7 mouse cellular contexts compared by ENCODE assay signal in the genomic region with DNA sequence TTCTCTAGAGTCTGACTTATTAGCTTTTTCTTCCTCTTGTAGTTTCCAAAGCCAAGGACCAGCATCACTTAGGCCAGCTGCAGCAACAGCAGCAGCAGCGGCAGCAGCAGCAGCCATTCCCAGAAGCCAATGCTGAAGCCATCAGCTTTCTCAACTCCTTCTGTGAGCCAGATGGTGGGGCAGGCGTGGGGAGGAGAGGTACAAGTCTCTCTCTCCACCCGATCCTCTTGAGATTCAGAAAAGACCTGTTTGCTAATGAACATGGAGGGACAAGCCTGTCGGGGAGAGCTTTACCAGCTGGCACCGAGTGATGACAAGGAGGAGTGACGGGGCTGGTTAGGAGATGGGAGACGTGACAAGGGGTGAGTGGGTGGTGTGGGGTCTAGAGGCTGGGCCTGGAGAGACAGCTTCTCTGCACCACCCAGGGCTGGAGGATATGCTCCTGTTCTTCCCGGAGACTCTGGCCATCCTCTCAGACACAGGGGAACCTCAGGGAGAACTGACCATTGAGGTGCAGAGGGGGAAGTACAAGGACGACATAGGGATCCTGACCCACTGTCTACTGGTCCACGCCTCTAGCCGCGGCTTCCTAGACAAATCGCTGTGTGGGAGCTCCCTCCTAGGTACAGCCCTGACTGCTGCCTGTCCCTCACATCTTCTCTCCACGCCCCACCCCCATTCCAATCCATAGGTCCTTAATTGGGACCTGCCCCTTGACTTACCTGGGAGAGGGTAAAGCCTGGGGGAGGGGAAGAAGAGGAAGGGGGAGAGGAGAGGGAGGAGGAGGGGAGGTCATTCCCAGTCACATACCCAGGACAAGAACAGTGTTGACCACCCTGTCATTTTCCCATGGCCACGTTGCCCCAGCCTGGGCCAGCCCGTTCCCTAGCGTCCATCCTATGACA. TPM values are rescaled to one million over a fixed set of nuclear protein-coding genes. Genes with fewer than 3 reads are reported as not detected.
DNase-seq lines count a peak whose midpoint lies in the region; ATAC-seq and TF ChIP-seq lines count a peak whose summit lies in the region.

No protein-coding gene starts in this region.

- H3K27ac ChIP-seq in hindbrain, embryonic 13.5 days: no peak overlapping the region
- no peak overlapping the region for H3K27ac ChIP-seq in hindbrain, embryonic 11.5 days (ENCODE audit: low read depth, low read length)
- H3K27ac ChIP-seq in intestine, embryonic 15.5 days: no peak overlapping the region
- no peak overlapping the region for H3K27ac ChIP-seq in stomach, postnatal 0 days (replicated peaks)

- H3K9ac ChIP-seq in hindbrain, embryonic 13.5 days: no peak overlapping the region
- H3K9ac ChIP-seq in hindbrain, embryonic 11.5 days (ENCODE audit: low read depth, low read length): no peak overlapping the region
- no peak overlapping the region for H3K9ac ChIP-seq in intestine, embryonic 15.5 days
- H3K9ac ChIP-seq in stomach, postnatal 0 days (ENCODE audit: low read length): no peak overlapping the region

- TF ChIP-seq CTCF in stomach, postnatal 0 days (IDR thresholded peaks at IDR 0.05; ENCODE audit: low read depth): no peak

- ATAC-seq in hindbrain, embryonic 13.5 days (ENCODE audit: low FRiP score): peak; percentile 67
- ATAC-seq in hindbrain, embryonic 11.5 days (ENCODE audit: low FRiP score): no peak
- ATAC-seq in intestine, embryonic 15.5 days: peak; percentile 37; the same call in 1 of the 2 replicates
- peak; percentile 9; the same call in 1 of the 2 replicates for ATAC-seq in stomach, postnatal 0 days (ENCODE audit: low FRiP score, low TSS enrichment)

- no peaks in the 10 kb centered on the region for H3K9me3 ChIP-seq in hindbrain, embryonic 13.5 days
- H3K9me3 ChIP-seq in hindbrain, embryonic 11.5 days (ENCODE audit: control insufficient read depth, low read length): no peaks in the 10 kb centered on the region
- no peaks in the 10 kb centered on the region for H3K9me3 ChIP-seq in intestine, embryonic 15.5 days
- H3K9me3 ChIP-seq in stomach, postnatal 0 days (ENCODE audit: control insufficient read depth, low read length): no peaks in the 10 kb centered on the region

- 69% methylated on average over 17 of the region's 17 CpGs for WGBS in hindbrain, embryonic 13.5 days
- WGBS in hindbrain, embryonic 11.5 days: 66% methylated on average over 17 of the region's 17 CpGs
- 60% methylated on average over 17 of the region's 17 CpGs for WGBS in intestine, embryonic 15.5 days
- WGBS in stomach, postnatal 0 days: 61% methylated on average over 17 of the region's 17 CpGs

- no peak overlapping the region for H3K4me2 ChIP-seq in hindbrain, embryonic 13.5 days
- H3K4me2 ChIP-seq in hindbrain, embryonic 11.5 days (replicated peaks; ENCODE audit: low read depth, low read length): no peak overlapping the region
- no peak overlapping the region for H3K4me2 ChIP-seq in intestine, embryonic 15.5 days (replicated peaks)
- no peak overlapping the region for H3K4me2 ChIP-seq in stomach, postnatal 0 days (replicated peaks; ENCODE audit: low read depth)

- H3K4me3 ChIP-seq in hindbrain, embryonic 13.5 days: no peak overlapping the region
- no peak overlapping the region for H3K4me3 ChIP-seq in hindbrain, embryonic 11.5 days (ENCODE audit: low read depth, low read length)
- H3K4me3 ChIP-seq in intestine, embryonic 15.5 days (replicated peaks): no peak overlapping the region
- no peak overlapping the region for H3K4me3 ChIP-seq in stomach, postnatal 0 days (ENCODE audit: low read depth, low read length)

- H3K27me3 ChIP-seq in hindbrain, embryonic 13.5 days: peaks cover 1% of the 10 kb centered on the region; the same call in 1 of the 2 replicates
- H3K27me3 ChIP-seq in hindbrain, embryonic 11.5 days (ENCODE audit: control insufficient read depth, insufficient read depth, low read length): peaks cover 2% of the 10 kb centered on the region; the same call in 1 of the 2 replicates
- H3K27me3 ChIP-seq in intestine, embryonic 15.5 days (replicated peaks): no peaks in the 10 kb centered on the region
- no peaks in the 10 kb centered on the region for H3K27me3 ChIP-seq in stomach, postnatal 0 days (ENCODE audit: control insufficient read depth, insufficient read depth, low read length)

- TF ChIP-seq EP300 in stomach, postnatal 0 days (optimal IDR thresholded peaks at IDR 0.05): no peak

- no peak for DNase-seq in hindbrain, embryonic 11.5 days (ENCODE audit: low spot score)
- DNase-seq in retina, embryonic 14.5 days (ENCODE audit: low spot score): peak; percentile 11
- DNase-seq in retina, postnatal 1 day: no peak
- no peak for DNase-seq in stomach, postnatal 0 days (ENCODE audit: low spot score)
- DNase-seq in urinary bladder, postnatal 4 days (ENCODE audit: low spot score in 2 of 2): no peak

- no peaks in the 10 kb centered on the region for H3K36me3 ChIP-seq in hindbrain, embryonic 13.5 days
- H3K36me3 ChIP-seq in hindbrain, embryonic 11.5 days (ENCODE audit: control insufficient read depth, insufficient read depth, low read length): no peaks in the 10 kb centered on the region
- no peaks in the 10 kb centered on the region for H3K36me3 ChIP-seq in intestine, embryonic 15.5 days
- H3K36me3 ChIP-seq in stomach, postnatal 0 days (ENCODE audit: control insufficient read depth, insufficient read depth, low read length): no peaks in the 10 kb centered on the region

- H3K4me1 ChIP-seq in hindbrain, embryonic 13.5 days (replicated peaks): peaks cover 3% of the 10 kb centered on the region; the same call in 1 of the 2 replicates
- H3K4me1 ChIP-seq in hindbrain, embryonic 11.5 days (replicated peaks; ENCODE audit: control insufficient read depth, insufficient read depth, low read length): no peaks in the 10 kb centered on the region
- peaks cover under 1% of the 10 kb centered on the region; the same call in 1 of the 2 replicates for H3K4me1 ChIP-seq in intestine, embryonic 15.5 days (replicated peaks)
- H3K4me1 ChIP-seq in stomach, postnatal 0 days (replicated peaks; ENCODE audit: control insufficient read depth, insufficient read depth): no peaks in the 10 kb centered on the region

RNA-seq across cellular contexts. Expression of gene Catip, which starts 0.7 kb away (rescaled TPM):
- polyA plus RNA-seq in hindbrain, embryonic 13.5 days (2015; fragmentation: Nextera tagmentation; extraction: Ambion mirVana): 0.80 and 1.6 TPM in 2 replicates
- polyA plus RNA-seq in hindbrain, embryonic 11.5 days (2014; fragmentation: Nextera tagmentation; extraction: Ambion mirVana): 1.1 TPM in 2 replicates
- 0.39 and 0.53 TPM in 2 replicates for polyA plus RNA-seq in intestine, embryonic 15.5 days (2015; fragmentation: Nextera tagmentation; extraction: Ambion mirVana)
- polyA plus RNA-seq in stomach, postnatal 0 days (2015; fragmentation: Nextera tagmentation; extraction: Ambion mirVana): 0.50 and 0.73 TPM in 2 replicates

RNA-seq across cellular contexts. Expression of gene Slc11a1, which starts 12.4 kb away (rescaled TPM):
- polyA plus RNA-seq in hindbrain, embryonic 13.5 days (2015; fragmentation: Nextera tagmentation; extraction: Ambion mirVana): 2.4 and 2.5 TPM in 2 replicates
- 1.3 and 1.4 TPM in 2 replicates for polyA plus RNA-seq in hindbrain, embryonic 11.5 days (2014; fragmentation: Nextera tagmentation; extraction: Ambion mirVana)
- polyA plus RNA-seq in intestine, embryonic 15.5 days (2015; fragmentation: Nextera tagmentation; extraction: Ambion mirVana): 6.4 and 6.7 TPM in 2 replicates
- polyA plus RNA-seq in stomach, postnatal 0 days (2015; fragmentation: Nextera tagmentation; extraction: Ambion mirVana): 3.0 and 3.8 TPM in 2 replicates

RNA-seq across cellular contexts. Expression of gene Ctdsp1, which starts 28.7 kb away (rescaled TPM):
- polyA plus RNA-seq in hindbrain, embryonic 13.5 days (2015; fragmentation: Nextera tagmentation; extraction: Ambion mirVana): 18.5 and 19.8 TPM in 2 replicates
- polyA plus RNA-seq in hindbrain, embryonic 11.5 days (2014; fragmentation: Nextera tagmentation; extraction: Ambion mirVana): 36.3 and 42.0 TPM in 2 replicates
- polyA plus RNA-seq in intestine, embryonic 15.5 days (2015; fragmentation: Nextera tagmentation; extraction: Ambion mirVana): 75.4 and 78.7 TPM in 2 replicates
- 45.2 and 47.4 TPM in 2 replicates for polyA plus RNA-seq in stomach, postnatal 0 days (2015; fragmentation: Nextera tagmentation; extraction: Ambion mirVana)

RNA-seq across cellular contexts. Expression of gene Vil1, which starts 46.6 kb away (rescaled TPM):
- 0.16 and 0.18 TPM in 2 replicates for polyA plus RNA-seq in hindbrain, embryonic 13.5 days (2015; fragmentation: Nextera tagmentation; extraction: Ambion mirVana)
- polyA plus RNA-seq in hindbrain, embryonic 11.5 days (2014; fragmentation: Nextera tagmentation; extraction: Ambion mirVana): 0.11 and 0.13 TPM in 2 replicates
- 135 and 146 TPM in 2 replicates for polyA plus RNA-seq in intestine, embryonic 15.5 days (2015; fragmentation: Nextera tagmentation; extraction: Ambion mirVana)
- polyA plus RNA-seq in stomach, postnatal 0 days (2015; fragmentation: Nextera tagmentation; extraction: Ambion mirVana): 11.1 and 12.8 TPM in 2 replicates

RNA-seq across cellular contexts. Expression of gene Tmbim1, which starts 57.2 kb away (rescaled TPM):
- polyA plus RNA-seq in hindbrain, embryonic 13.5 days (2015; fragmentation: Nextera tagmentation; extraction: Ambion mirVana): 7.8 and 8.6 TPM in 2 replicates
- 8.6 and 9.1 TPM in 2 replicates for polyA plus RNA-seq in hindbrain, embryonic 11.5 days (2014; fragmentation: Nextera tagmentation; extraction: Ambion mirVana)
- polyA plus RNA-seq in intestine, embryonic 15.5 days (2015; fragmentation: Nextera tagmentation; extraction: Ambion mirVana): 54.9 and 64.3 TPM in 2 replicates
- 109 and 118 TPM in 2 replicates for polyA plus RNA-seq in stomach, postnatal 0 days (2015; fragmentation: Nextera tagmentation; extraction: Ambion mirVana)
